Mouse (Mus musculus) thymus, adult 2 months (tissue): Measurements from ENCODE around the gene Pmvk. TPM values are rescaled to one million over a fixed set of nuclear protein-coding genes. Genes with fewer than 3 reads are reported as not detected.

Experiments used
- DNase-seq: peaks from one replicate; pipeline ENCODE4 v3.0.0; 2021
- H3K27ac ChIP-seq: fragments of 200-500 bp; 2 replicates; pipeline ENCODE4 v1.5.1; 2012; ENCODE audit warnings: low read length, control low read depth; ENCODE audit not compliant: control insufficient read depth, insufficient read depth
- H3K27me3 ChIP-seq: fragments of 200-500 bp; 2 replicates; pipeline ENCODE4 v1.6.1; 2012; ENCODE audit warnings: mild to moderate bottlenecking, low read length, moderate library complexity, mixed read lengths; ENCODE audit not compliant: control insufficient read depth, insufficient read depth
- H3K36me3 ChIP-seq: fragments of 200-500 bp; 2 replicates; pipeline ENCODE4 v1.6.1; 2012; ENCODE audit warnings: mild to moderate bottlenecking, low read length, moderate library complexity; ENCODE audit not compliant: control insufficient read depth, insufficient read depth
- H3K4me1 ChIP-seq: fragments of 200-500 bp; replicated peaks from 2 replicates; pipeline ENCODE4 v1.6.1; 2012; ENCODE audit warnings: low read length; ENCODE audit not compliant: control insufficient read depth, insufficient read depth
- H3K4me3 ChIP-seq: fragments of 200-500 bp; 2 replicates; pipeline ENCODE4 v1.5.1; 2012; ENCODE audit warnings: mild to moderate bottlenecking, low read length, control low read depth, moderate library complexity; ENCODE audit not compliant: control insufficient read depth, insufficient read depth
- CTCF ChIP-seq: fragments of 200-500 bp; IDR thresholded peaks from 2 replicates; pipeline ENCODE4 v1.5.1; 2012; ENCODE audit warnings: mild to moderate bottlenecking, control low read depth, low read length, moderate library complexity, borderline replicate concordance; ENCODE audit not compliant: control insufficient read depth, poor library complexity, insufficient read depth; ENCODE audit errors: extremely low read depth
- POLR2A ChIP-seq: fragments of 200-500 bp; IDR thresholded peaks from 2 replicates; pipeline ENCODE4 v1.6.1; 2012; ENCODE audit warnings: mild to moderate bottlenecking, low read length, control low read depth, moderate library complexity; ENCODE audit not compliant: control insufficient read depth, poor library complexity, insufficient read depth; ENCODE audit errors: extremely low read depth
- WGBS: fragments of 180-500 bp; shearing (Covaris S2); methylation state at CpG from one replicate; pipeline ENCODE4 v1.1.7; 2018; 5-methylcytosine and 5-hydroxymethylcytosine counted together
- polyA plus RNA-seq: library from polyadenylated mRNA; depleted of rRNA; stranded (reverse); fragments of >200 nt; gene quantifications from 2 replicates; pipeline ENCODE4 v1.2.3, GENCODE M21; 2012

The Pmvk gene
- polyA plus RNA-seq, 1 experiment, result 22.6 TPM

DNA sequence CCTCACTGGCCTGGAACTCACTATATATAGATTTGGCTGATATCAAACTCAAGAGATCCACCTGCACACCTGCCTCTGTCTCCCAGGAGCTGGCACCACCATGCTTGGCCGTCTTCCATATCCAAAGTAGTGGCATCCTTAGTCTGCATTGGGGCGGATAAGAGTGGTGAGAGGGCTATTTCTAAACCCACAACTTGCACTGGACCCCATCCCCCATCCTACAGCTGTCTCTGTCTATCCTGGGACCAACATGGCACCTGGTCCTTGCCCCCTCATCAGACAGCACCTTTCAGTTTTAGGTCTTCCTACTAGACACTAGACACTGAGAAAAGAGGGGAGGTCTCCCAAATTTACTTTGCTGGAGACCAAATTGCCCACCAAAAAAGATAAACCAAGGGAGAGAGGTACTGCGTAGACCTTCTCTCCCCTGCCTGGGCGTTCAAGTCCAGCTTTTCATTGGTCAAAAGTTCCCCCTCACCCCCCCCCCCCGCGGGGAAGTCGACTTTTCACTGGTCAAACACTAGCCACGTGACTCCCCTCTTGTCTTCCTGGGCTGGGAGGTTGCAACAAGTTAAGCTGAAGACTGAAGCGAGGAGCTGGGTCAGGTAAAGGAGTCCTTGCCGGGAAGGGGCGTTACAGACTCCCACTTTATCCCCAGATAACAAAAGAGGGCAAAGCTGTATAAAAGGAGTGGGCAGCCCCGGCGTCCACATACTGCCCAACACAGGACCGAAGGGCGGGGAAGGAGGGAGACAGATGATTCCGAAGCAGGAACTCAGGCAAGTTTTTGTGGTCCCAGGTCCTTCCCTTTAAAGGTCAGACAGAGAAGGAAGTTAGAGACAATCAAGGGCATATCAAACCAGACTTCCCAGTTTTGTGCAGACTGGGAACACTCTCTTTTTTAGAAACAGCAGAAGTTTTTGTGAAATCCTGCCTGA is 17.9 kb upstream of the Pmvk start, which contains the start of gene Pbxip1:
Pbxip1 (plus strand) TSS at position 531 of the 938 bp plus-strand sequence.
- no peaks in the 10 kb centered on the region for H3K36me3 ChIP-seq
- peak; percentile 64 for DNase-seq
- peak within 1 kb of the TSS; percentile 55; the same call in 1 of the 2 replicates for H3K27ac ChIP-seq
- peaks cover 14% of the 10 kb centered on the region for H3K4me1 ChIP-seq
- peak within 1 kb of the TSS; percentile 75 for H3K4me3 ChIP-seq
- H3K27me3 ChIP-seq, result no peaks in the 10 kb centered on the region
- 10% methylated on average over 16 of the region's 16 CpGs for WGBS
- peak; percentile 50; the same call in 1 of the 2 replicates for TF ChIP-seq POLR2A
- no peak for TF ChIP-seq CTCF

DNA sequence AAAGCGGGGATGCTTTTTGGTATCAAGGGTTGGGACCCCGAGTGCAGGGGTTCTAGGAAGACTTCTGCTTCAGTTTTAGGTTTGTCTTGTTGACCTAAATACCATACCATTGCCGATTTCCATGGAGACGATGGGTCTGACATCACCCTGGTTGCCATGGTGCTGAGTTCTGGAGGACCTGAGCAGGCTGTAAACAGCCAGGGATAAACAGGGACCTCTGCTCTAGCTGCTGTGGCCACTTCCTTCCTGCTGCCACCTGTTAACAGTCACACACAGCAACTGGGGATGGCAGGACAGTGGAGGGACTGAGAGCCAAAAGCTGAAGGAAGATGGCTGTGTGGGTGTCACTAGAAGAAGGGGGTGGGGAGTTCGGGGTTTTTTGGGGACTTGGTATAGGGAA is 17.1 kb upstream of the Pmvk start:
- WGBS, result 6% methylated on average over 5 of the region's 5 CpGs
- peak; percentile 28 for DNase-seq

DNA sequence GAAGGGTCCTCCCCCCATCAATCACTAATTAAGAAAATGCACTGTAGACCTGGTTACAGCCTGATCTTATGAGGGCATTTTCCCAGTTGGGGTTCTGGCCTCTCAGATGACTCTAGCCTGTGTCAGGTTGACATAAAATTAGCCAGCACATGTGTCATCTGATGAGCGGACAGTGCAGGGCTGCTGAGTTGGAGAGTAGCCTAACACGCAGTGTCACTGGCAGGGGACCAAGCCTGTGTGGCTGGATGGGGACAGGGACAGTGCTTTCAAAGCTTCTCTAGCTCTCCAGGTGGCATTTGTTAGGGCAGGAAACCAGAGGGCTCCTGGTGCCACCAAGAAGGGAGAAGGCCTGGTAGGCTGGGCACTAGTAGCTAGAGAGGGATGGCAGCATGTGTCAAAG is 13.7 kb upstream of the Pmvk start:
- no peak for DNase-seq
- WGBS, result 95% methylated on average over 2 of the region's 2 CpGs

More for the DNA sequence above, 17.1 kb upstream of the Pmvk start:
- Histone ChIP-seq H3K4me3 (peak overlapping the region; percentile 31), H3K27me3 (no peaks in the 10 kb centered on the region), H3K36me3 (no peaks in the 10 kb centered on the region), H3K27ac (peak overlapping the region; percentile 15; the same call in 1 of the 2 replicates), H3K4me1 (peaks cover 13% of the 10 kb centered on the region)
- TF ChIP-seq POLR2A (no peak), CTCF (no peak)

DNA sequence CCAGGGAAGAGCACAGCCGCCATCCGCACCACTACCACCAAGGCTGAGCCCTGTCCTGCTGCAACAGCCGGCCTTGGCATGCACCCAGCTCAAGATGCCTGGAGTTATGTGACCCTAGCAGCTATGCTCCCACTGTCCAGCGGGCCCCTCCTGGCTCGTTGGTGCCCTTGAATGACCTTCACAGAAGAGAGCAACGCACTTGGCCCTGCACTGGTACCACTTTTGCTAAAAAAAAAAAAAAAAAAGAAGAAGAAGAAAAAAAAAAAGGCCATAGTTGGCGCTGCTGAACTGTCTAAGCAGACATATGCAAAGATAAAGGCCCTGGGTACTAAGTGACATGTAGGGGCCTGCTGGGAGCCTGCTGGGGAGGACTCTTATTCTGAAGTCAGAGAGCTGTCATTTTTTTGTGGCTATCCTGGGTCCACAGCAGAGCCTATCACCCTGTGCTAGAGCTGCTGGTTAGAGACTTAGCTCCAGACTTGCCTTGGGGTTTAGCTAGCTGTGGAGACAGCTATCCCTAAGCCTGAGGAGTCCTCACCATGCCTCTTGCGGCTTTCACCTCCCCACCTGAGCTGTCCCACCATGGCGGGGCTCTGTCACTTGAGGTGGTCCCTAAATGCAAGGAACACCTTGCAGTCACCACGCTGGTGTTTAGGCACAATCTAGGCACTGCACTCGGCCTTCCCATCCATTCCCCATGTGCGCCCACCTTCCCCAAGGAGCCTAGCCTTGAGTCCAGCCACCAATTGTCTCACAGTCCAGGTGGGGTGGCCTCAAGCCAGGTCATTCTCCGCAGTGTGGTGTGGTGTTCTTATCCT is 5.4 kb upstream of the Pmvk start:
- DNase-seq, result no peak
- no peaks in the 10 kb centered on the region for H3K27me3 ChIP-seq

More for the DNA sequence above, 13.7 kb upstream of the Pmvk start:
- H3K4me3 ChIP-seq, result no peak overlapping the region
- peaks cover 7% of the 10 kb centered on the region for H3K36me3 ChIP-seq
- no peak for TF ChIP-seq CTCF
- TF ChIP-seq POLR2A, result no peak
- H3K27me3 ChIP-seq, result no peaks in the 10 kb centered on the region
- H3K4me1 ChIP-seq, result peaks cover 13% of the 10 kb centered on the region
- no peak overlapping the region for H3K27ac ChIP-seq

DNA sequence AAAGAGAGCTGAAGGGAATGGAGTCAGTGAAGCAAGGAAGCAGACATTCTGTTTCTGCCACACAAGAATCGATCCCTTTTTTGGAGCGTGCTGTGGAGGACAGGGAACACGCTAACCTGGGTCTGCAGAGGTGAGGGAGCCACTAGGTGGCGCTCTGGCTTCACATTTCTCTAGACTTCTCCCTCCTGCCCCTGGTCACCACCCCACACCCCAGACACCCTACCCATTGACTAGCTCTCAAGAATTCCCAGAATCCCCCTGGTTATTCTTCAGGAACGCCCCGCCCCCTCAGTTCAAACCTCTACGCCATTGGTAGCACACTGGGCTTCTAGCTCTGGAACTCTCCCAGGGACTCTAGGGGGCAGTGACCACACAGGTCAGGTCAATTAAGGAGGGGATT is 4.8 kb upstream of the Pmvk start:
- H3K27ac ChIP-seq, result no peak overlapping the region

More for the DNA sequence above, 5.4 kb upstream of the Pmvk start:
- Histone ChIP-seq H3K27ac (no peak overlapping the region), H3K4me3 (no peak overlapping the region), H3K4me1 (peaks cover 35% of the 10 kb centered on the region), H3K36me3 (peaks cover 9% of the 10 kb centered on the region)
- no peak for TF ChIP-seq POLR2A
- TF ChIP-seq CTCF, result no peak
- WGBS, result 53% methylated on average over 13 of the region's 13 CpGs

DNA sequence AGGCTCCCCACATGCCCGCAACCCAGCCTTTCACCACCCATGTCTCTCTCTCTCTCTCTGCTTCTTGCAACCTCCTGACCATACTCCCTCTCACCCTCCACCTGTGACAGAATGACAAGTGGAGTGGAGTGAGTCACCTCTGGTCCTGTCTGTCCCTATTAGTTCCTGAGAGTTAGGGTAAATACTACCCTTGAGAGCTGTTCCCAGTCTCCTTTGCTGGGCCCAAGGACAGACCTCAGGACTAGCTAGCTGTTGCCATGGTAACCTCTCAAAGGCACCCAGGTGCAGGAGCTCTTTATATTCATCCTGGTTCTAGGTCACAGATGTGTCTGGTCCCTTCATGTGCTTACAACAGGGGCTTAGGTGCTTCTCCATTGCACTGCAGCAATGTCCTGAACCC is 2.4 kb upstream of the Pmvk start:
- WGBS, result 90% methylated on average over 1 of the region's 1 CpGs
- H3K27ac ChIP-seq, result peak overlapping the region; percentile 95
- TF ChIP-seq CTCF, result no peak
- no peak for TF ChIP-seq POLR2A
- H3K4me3 ChIP-seq, result no peak overlapping the region
- peaks cover 44% of the 10 kb centered on the region for H3K4me1 ChIP-seq
- H3K36me3 ChIP-seq, result no peaks in the 10 kb centered on the region
- no peaks in the 10 kb centered on the region for H3K27me3 ChIP-seq
- DNase-seq, result peak; percentile 51

More for the DNA sequence above, 4.8 kb upstream of the Pmvk start:
- H3K27me3 ChIP-seq, result no peaks in the 10 kb centered on the region
- H3K36me3 ChIP-seq, result peaks cover 9% of the 10 kb centered on the region
- TF ChIP-seq CTCF (peak; percentile 72; the same call in 1 of the 2 replicates), POLR2A (no peak)
- H3K4me1 ChIP-seq, result peaks cover 38% of the 10 kb centered on the region
- no peak overlapping the region for H3K4me3 ChIP-seq
- DNase-seq, result peak; percentile 74
- 23% methylated on average over 7 of the region's 7 CpGs for WGBS
